Mouse (Mus musculus) heart, postnatal 36 days (tissue): ENCODE results near the gene Hsdl2. TPM values are rescaled to one million over a fixed set of nuclear protein-coding genes. Genes with fewer than 3 reads are reported as not detected.

ENCODE experiments used
- DNase-seq, 2 experiments: peaks; one replicate each; pipeline ENCODE4 v3.0.0; 2021 to 2022
- intact Hi-C: fragments of 180-260 bp; cut with DNase I; formaldehyde crosslinking; loops from one replicate; pipeline ENCODE4 v1.15.1; 2025
- total RNA-seq, 2 experiments: library from RNA; stranded (reverse); gene quantifications; 2 replicates each; pipeline ENCODE4 v1.2.3; 2021

Gene Hsdl2
- total RNA-seq, 2 experiments from 2014 or later = 240 to 258 TPM

GRCm38 (mm10) chr4:59663451-59663850 lies 82.1 kb downstream of the Hsdl2 start:
- intact Hi-C loops = no loop called here
- no peak for DNase-seq

- DNase-seq = no peak
- intact Hi-C loops = no loop called here
Observed at GRCm38 (mm10) chr4:59666550-59667317, 85.4 kb downstream of the Hsdl2 start.

GRCm38 (mm10) chr4:59668050-59668449 lies 86.7 kb downstream of the Hsdl2 start:
- DNase-seq = no peak
- intact Hi-C loops = no loop called here

Other genes with a start within 250 kb of the Hsdl2 start
- 1 to 10 TPM; 1.0 to 2.0 TPM for gene Susd1, start 142.9 kb upstream of the Hsdl2 start, total RNA-seq
- 10 to 100 TPM; 30.4 to 31.2 TPM for gene Ptbp3, start 32.2 kb upstream of the Hsdl2 start, total RNA-seq
- 1 to 10 TPM; 7.2 to 7.6 TPM for gene E130308A19Rik, start 44.6 kb downstream of the Hsdl2 start, total RNA-seq
- 1 to 10 TPM; 8.3 to 8.7 TPM for gene Inip, start 220.0 kb downstream of the Hsdl2 start, total RNA-seq
- gene Snx30, start 224.3 kb downstream of the Hsdl2 start, total RNA-seq = 1 to 10 TPM; 5.6 to 6.4 TPM